Mouse (Mus musculus): ENCODE measurements around the gene 4930595D18Rik. TPM values are rescaled to one million over a fixed set of nuclear protein-coding genes. Genes with fewer than 3 reads are reported as not detected.

The 4930595D18Rik gene
- polyA plus RNA-seq, 1 experiment from 2014 or later: not detected

DNA sequence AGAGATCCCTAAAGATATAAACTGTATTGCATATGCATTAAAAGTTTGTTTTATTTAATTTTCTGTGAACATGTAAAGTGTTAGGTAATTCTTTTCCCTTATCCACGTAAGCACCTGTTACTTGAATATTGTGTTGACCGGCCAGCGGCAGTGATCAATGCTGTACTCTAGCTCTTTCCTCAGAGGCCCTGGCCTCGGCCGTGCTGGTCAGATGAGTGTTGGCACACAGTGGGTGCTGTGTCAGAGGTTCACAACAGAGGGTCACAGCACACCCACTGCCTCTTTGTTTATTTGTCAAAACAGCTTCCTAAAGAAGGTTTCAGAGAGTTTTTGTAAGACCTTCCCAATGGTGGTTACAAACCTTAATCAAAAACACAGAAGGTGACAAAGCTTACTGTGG lies 69.7 kb downstream of the 4930595D18Rik start:
- 92% methylated on average over 5 of the region's 5 CpGs for WGBS
- Histone ChIP-seq H3K27ac (replicated peaks) (no peak overlapping the region), H3K27me3 (ENCODE audit: control insufficient read depth, insufficient read depth, low read length) (no peaks in the 10 kb centered on the region), H3K9me3 (ENCODE audit: control insufficient read depth, low read length) (no peaks in the 10 kb centered on the region), H3K4me1 (replicated peaks; ENCODE audit: control insufficient read depth, insufficient read depth) (no peaks in the 10 kb centered on the region), H3K4me2 (replicated peaks; ENCODE audit: low read depth) (no peak overlapping the region), H3K9ac (ENCODE audit: low read length) (no peak overlapping the region), H3K4me3 (ENCODE audit: low read depth, low read length) (no peak overlapping the region), H3K36me3 (ENCODE audit: control insufficient read depth, insufficient read depth, low read length) (peaks cover 40% of the 10 kb centered on the region)
- DNase-seq (ENCODE audit: low spot score) (no peak), ATAC-seq (ENCODE audit: low FRiP score, low TSS enrichment) (no peak)
- TF ChIP-seq EP300 (optimal IDR thresholded peaks at IDR 0.05) (no peak), CTCF (IDR thresholded peaks at IDR 0.05; ENCODE audit: low read depth) (no peak)

DNA sequence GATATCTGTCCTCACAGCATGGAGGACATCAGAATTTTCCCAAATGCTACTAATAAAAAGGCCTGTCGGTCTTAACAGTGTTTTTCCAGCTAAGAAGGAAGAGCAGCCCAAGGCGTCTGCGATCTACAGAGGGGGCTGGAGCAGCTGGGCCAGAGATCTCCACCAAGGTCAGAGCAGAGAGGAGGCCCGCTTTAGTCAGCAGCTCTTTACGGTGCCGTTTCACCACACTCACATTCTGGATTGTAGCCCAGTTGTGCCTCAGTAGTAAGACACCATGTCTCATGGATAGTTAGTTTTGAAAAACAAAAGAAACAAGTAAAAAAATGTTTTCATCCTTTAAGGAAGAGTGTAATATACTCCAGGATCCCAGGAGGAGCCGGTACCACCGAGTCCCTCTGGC lies 73.1 kb downstream of the 4930595D18Rik start:
- Histone ChIP-seq H3K4me2 (replicated peaks; ENCODE audit: low read depth) (no peak overlapping the region), H3K27me3 (ENCODE audit: control insufficient read depth, insufficient read depth, low read length) (no peaks in the 10 kb centered on the region), H3K4me1 (replicated peaks; ENCODE audit: control insufficient read depth, insufficient read depth) (no peaks in the 10 kb centered on the region), H3K36me3 (ENCODE audit: control insufficient read depth, insufficient read depth, low read length) (peaks cover 38% of the 10 kb centered on the region), H3K27ac (replicated peaks) (no peak overlapping the region), H3K4me3 (ENCODE audit: low read depth, low read length) (no peak overlapping the region), H3K9me3 (ENCODE audit: control insufficient read depth, low read length) (no peaks in the 10 kb centered on the region), H3K9ac (ENCODE audit: low read length) (no peak overlapping the region)
- no peak for DNase-seq (ENCODE audit: low spot score)
- WGBS: 86% methylated on average over 8 of the region's 8 CpGs
- no peak for TF ChIP-seq CTCF (IDR thresholded peaks at IDR 0.05; ENCODE audit: low read depth)
- no peak for TF ChIP-seq EP300 (optimal IDR thresholded peaks at IDR 0.05)
- no peak for ATAC-seq (ENCODE audit: low FRiP score, low TSS enrichment)

Other genes starting within 250 kb of the 4930595D18Rik start
- 25.1 and 25.9 TPM in 2 replicates for gene Ankrd9, start 205.5 kb downstream of the 4930595D18Rik start, polyA plus RNA-seq (2015; fragmentation: Nextera tagmentation; extraction: Ambion mirVana)
- gene Rcor1, start 145.1 kb downstream of the 4930595D18Rik start, polyA plus RNA-seq (2015; fragmentation: Nextera tagmentation; extraction: Ambion mirVana): 7.9 and 10.5 TPM in 2 replicates
- gene Traf3, start 18.1 kb downstream of the 4930595D18Rik start, polyA plus RNA-seq (2015; fragmentation: Nextera tagmentation; extraction: Ambion mirVana): 3.2 and 4.4 TPM in 2 replicates
- gene Amn, start 86.6 kb upstream of the 4930595D18Rik start, polyA plus RNA-seq (2015; fragmentation: Nextera tagmentation; extraction: Ambion mirVana): 0.22 TPM in 2 replicates
- 18.6 and 18.7 TPM in 2 replicates for gene Cdc42bpb, start 193.2 kb upstream of the 4930595D18Rik start, polyA plus RNA-seq (2015; fragmentation: Nextera tagmentation; extraction: Ambion mirVana)
- gene Lbhd2, start 222.3 kb upstream of the 4930595D18Rik start, polyA plus RNA-seq (2015; fragmentation: Nextera tagmentation; extraction: Ambion mirVana): 2.2 TPM in 2 replicates
- gene Exoc3l4, start 232.5 kb upstream of the 4930595D18Rik start, polyA plus RNA-seq (2015; fragmentation: Nextera tagmentation; extraction: Ambion mirVana): 7.3 and 8.6 TPM in 2 replicates